Mouse (Mus musculus) kidney, adult 11 months (tissue): ENCODE results near the gene Orm2.
A peak's percentile ranks its signal among the peaks of the same experiment; 100 is the strongest.

Source experiments
- DNase-seq: peaks from one replicate; pipeline ENCODE4 v3.0.0; 2022

Gene Orm2

GRCm38 (mm10) chr4:63362150-63362549 lies at the start of gene Orm2:
Gene Orm2, plus strand, starts transcription at chr4:63362449.
- DNase-seq, result no peak

- DNase-seq, result no peak
Observed at GRCm38 (mm10) chr4:63314063-63314462, 48.2 kb upstream of the Orm2 start.

GRCm38 (mm10) chr4:63316076-63316746 lies 46.0 kb upstream of the Orm2 start:
- peak; percentile 20 for DNase-seq

- DNase-seq, result peak; percentile 20
Observed at GRCm38 (mm10) chr4:63319566-63319965, 42.7 kb upstream of the Orm2 start.

GRCm38 (mm10) chr4:63323275-63323815 lies 38.9 kb upstream of the Orm2 start:
- no peak for DNase-seq

GRCm38 (mm10) chr4:63333403-63333802 lies 28.8 kb upstream of the Orm2 start:
- DNase-seq, result no peak

- no peak for DNase-seq
Observed at GRCm38 (mm10) chr4:63338414-63339076, 23.7 kb upstream of the Orm2 start.

- DNase-seq, result no peak
Observed at GRCm38 (mm10) chr4:63342491-63342890, 19.8 kb upstream of the Orm2 start.

- DNase-seq, result no peak
Observed at GRCm38 (mm10) chr4:63343608-63344007, 18.6 kb upstream of the Orm2 start.

- DNase-seq, result no peak
Observed at GRCm38 (mm10) chr4:63344295-63344694, 18.0 kb upstream of the Orm2 start, which contains the start of gene Orm1. Gene Orm1, plus strand, starts transcription at chr4:63344560.

- no peak for DNase-seq
Observed at GRCm38 (mm10) chr4:63345261-63345660, 17.0 kb upstream of the Orm2 start.

- DNase-seq, result no peak
Observed at GRCm38 (mm10) chr4:63346659-63347058, 15.6 kb upstream of the Orm2 start.

GRCm38 (mm10) chr4:63348524-63348923 lies 13.7 kb upstream of the Orm2 start:
- no peak for DNase-seq

- DNase-seq, result no peak
Observed at GRCm38 (mm10) chr4:63355877-63356665, 6.2 kb upstream of the Orm2 start, which contains the start of gene Orm3. Gene Orm3, plus strand, starts transcription at chr4:63356162.

- DNase-seq, result no peak
Observed at GRCm38 (mm10) chr4:63356981-63357570, 5.2 kb upstream of the Orm2 start.

- no peak for DNase-seq
Observed at GRCm38 (mm10) chr4:63359861-63360260, 2.4 kb upstream of the Orm2 start.

- DNase-seq, result peak; percentile 69
Observed at GRCm38 (mm10) chr4:63368577-63368976, 6.3 kb downstream of the Orm2 start.

GRCm38 (mm10) chr4:63370897-63371296 lies 8.6 kb downstream of the Orm2 start:
- DNase-seq, result no peak

GRCm38 (mm10) chr4:63371890-63372289 lies 9.6 kb downstream of the Orm2 start:
- DNase-seq, result no peak

- no peak for DNase-seq
Observed at GRCm38 (mm10) chr4:63373404-63373803, 11.2 kb downstream of the Orm2 start.

GRCm38 (mm10) chr4:63374331-63374730 lies 12.1 kb downstream of the Orm2 start:
- no peak for DNase-seq

- no peak for DNase-seq
Observed at GRCm38 (mm10) chr4:63375367-63375766, 13.1 kb downstream of the Orm2 start.

- no peak for DNase-seq
Observed at GRCm38 (mm10) chr4:63377483-63377882, 15.2 kb downstream of the Orm2 start.
